Mouse (Mus musculus) intestine, embryonic 15.5 days (tissue): ENCODE results near the gene Idua. TPM values are rescaled to one million over a fixed set of nuclear protein-coding genes. Genes with fewer than 3 reads are reported as not detected.

ENCODE experiments used
- ATAC-seq: fragments of 200-750 bp; cut with Nextera tagmentation; 2 replicates; pipeline ENCODE4 v1.8.0; 2017; ENCODE audit warnings: moderate TSS enrichment, moderate library complexity
- H3K27ac ChIP-seq: fragments of 300-500 bp; sonication (generic); 2 replicates; pipeline ENCODE4 v1.5.1; 2015; ENCODE audit warnings: mild to moderate bottlenecking, inconsistent platforms
- H3K27me3 ChIP-seq: fragments of 300-500 bp; sonication (generic); replicated peaks from 2 replicates; pipeline ENCODE4 v1.6.1; 2015; ENCODE audit warnings: inconsistent platforms
- H3K36me3 ChIP-seq: fragments of 300-500 bp; sonication (generic); 2 replicates; pipeline ENCODE4 v1.6.1; 2015; ENCODE audit warnings: inconsistent platforms
- H3K4me1 ChIP-seq: fragments of 300-500 bp; sonication (generic); replicated peaks from 2 replicates; pipeline ENCODE4 v1.6.1; 2015; ENCODE audit warnings: inconsistent platforms
- H3K4me2 ChIP-seq: fragments of 300-500 bp; sonication (generic); replicated peaks from 2 replicates; pipeline ENCODE4 v1.6.1; 2015; ENCODE audit warnings: mild to moderate bottlenecking, inconsistent platforms
- H3K4me3 ChIP-seq: fragments of 300-500 bp; sonication (generic); replicated peaks from 2 replicates; pipeline ENCODE4 v1.5.1; 2015; ENCODE audit warnings: inconsistent platforms
- H3K9ac ChIP-seq: fragments of 300-500 bp; sonication (generic); 2 replicates; pipeline ENCODE4 v1.6.1; 2015; ENCODE audit warnings: inconsistent platforms
- H3K9me3 ChIP-seq: fragments of 300-500 bp; sonication (generic); 2 replicates; pipeline ENCODE4 v1.6.1; 2016; ENCODE audit warnings: inconsistent platforms
- WGBS: fragments of 180-500 bp; shearing (Covaris S2); methylation state at CpG from one replicate; pipeline ENCODE4 v1.1.7; 2015; 5-methylcytosine and 5-hydroxymethylcytosine counted together
- polyA plus RNA-seq: library from polyadenylated mRNA; unstranded; fragments of >200 nt; fragmentation: Nextera tagmentation; extraction: Ambion mirVana; gene quantifications from 2 replicates; pipeline ENCODE4 v1.2.1, GENCODE M21; 2015

Idua gene
- polyA plus RNA-seq, 1 experiment from 2014 or later, result 12.0 TPM

GRCm38 (mm10) chr5:108675251-108675816 is 15.2 kb downstream of the Idua start, which contains the start of gene Slc26a1:
Slc26a1 (minus strand) TSS chr5:108675569.
- peak within 1 kb of the TSS; percentile 6; the same call in 1 of the 2 replicates for H3K4me2 ChIP-seq
- peak; percentile 72 for ATAC-seq
- H3K4me3 ChIP-seq, result no peak within 1 kb of the TSS

GRCm38 (mm10) chr5:108676772-108677498 is 16.8 kb downstream of the Idua start:
- H3K27ac ChIP-seq, result peak overlapping the region; percentile 39
- H3K4me2 ChIP-seq, result peak overlapping the region; percentile 70
- H3K4me3 ChIP-seq, result peak overlapping the region; percentile 29
- H3K4me1 ChIP-seq, result peaks cover 18% of the 10 kb centered on the region; the same call in 1 of the 2 replicates
- ATAC-seq, result peak; percentile 57
- H3K36me3 ChIP-seq, result peaks cover 4% of the 10 kb centered on the region; the same call in 1 of the 2 replicates
- no peaks in the 10 kb centered on the region for H3K9me3 ChIP-seq
- no peaks in the 10 kb centered on the region for H3K27me3 ChIP-seq
- peak overlapping the region; percentile 37; the same call in 1 of the 2 replicates for H3K9ac ChIP-seq
- WGBS, result 13% methylated on average over 5 of the region's 5 CpGs

More at GRCm38 (mm10) chr5:108675251-108675816, 15.2 kb downstream of the Idua start, which contains the start of gene Slc26a1:
- no peaks in the 10 kb centered on the region for H3K9me3 ChIP-seq
- no peaks in the 10 kb centered on the region for H3K27me3 ChIP-seq
- peak within 1 kb of the TSS; percentile 52 for H3K27ac ChIP-seq
- H3K9ac ChIP-seq, result no peak within 1 kb of the TSS
- H3K36me3 ChIP-seq, result peaks cover 4% of the 10 kb centered on the region; the same call in 1 of the 2 replicates
- WGBS, result 60% methylated on average over 9 of the region's 9 CpGs
- H3K4me1 ChIP-seq, result peaks cover 18% of the 10 kb centered on the region; the same call in 1 of the 2 replicates

GRCm38 (mm10) chr5:108677605-108678295 is 17.6 kb downstream of the Idua start:
- Histone ChIP-seq H3K4me3 (peak overlapping the region; percentile 29), H3K4me2 (peak overlapping the region; percentile 70), H3K4me1 (peaks cover 18% of the 10 kb centered on the region; the same call in 1 of the 2 replicates), H3K9me3 (no peaks in the 10 kb centered on the region), H3K36me3 (peaks cover 4% of the 10 kb centered on the region; the same call in 1 of the 2 replicates), H3K9ac (peak overlapping the region; percentile 37; the same call in 1 of the 2 replicates), H3K27me3 (no peaks in the 10 kb centered on the region), H3K27ac (peak overlapping the region; percentile 39)
- ATAC-seq, result peak; percentile 76
- WGBS, result 5% methylated on average over 25 of the region's 25 CpGs

GRCm38 (mm10) chr5:108678296-108678854 is 18.2 kb downstream of the Idua start:
- peaks cover 18% of the 10 kb centered on the region; the same call in 1 of the 2 replicates for H3K4me1 ChIP-seq
- no peak overlapping the region for H3K9ac ChIP-seq
- H3K27me3 ChIP-seq, result no peaks in the 10 kb centered on the region
- H3K27ac ChIP-seq, result no peak overlapping the region
- no peaks in the 10 kb centered on the region for H3K9me3 ChIP-seq
- peaks cover 2% of the 10 kb centered on the region; the same call in 1 of the 2 replicates for H3K36me3 ChIP-seq
- no peak overlapping the region for H3K4me3 ChIP-seq
- 85% methylated on average over 6 of the region's 6 CpGs for WGBS
- no peak overlapping the region for H3K4me2 ChIP-seq
- no peak for ATAC-seq

GRCm38 (mm10) chr5:108679909-108680308 is 19.8 kb downstream of the Idua start:
- ATAC-seq, result no peak
- 55% methylated on average over 3 of the region's 3 CpGs for WGBS
- H3K9ac ChIP-seq, result no peak overlapping the region
- H3K27me3 ChIP-seq, result no peaks in the 10 kb centered on the region
- H3K4me3 ChIP-seq, result no peak overlapping the region
- H3K36me3 ChIP-seq, result no peaks in the 10 kb centered on the region
- H3K27ac ChIP-seq, result no peak overlapping the region
- no peak overlapping the region for H3K4me2 ChIP-seq
- H3K9me3 ChIP-seq, result no peaks in the 10 kb centered on the region
- H3K4me1 ChIP-seq, result peaks cover 14% of the 10 kb centered on the region; the same call in 1 of the 2 replicates

GRCm38 (mm10) chr5:108680871-108681270 is 20.7 kb downstream of the Idua start:
- Histone ChIP-seq H3K36me3 (no peaks in the 10 kb centered on the region), H3K4me2 (no peak overlapping the region), H3K9me3 (no peaks in the 10 kb centered on the region), H3K4me3 (no peak overlapping the region), H3K27ac (no peak overlapping the region), H3K4me1 (peaks cover 14% of the 10 kb centered on the region; the same call in 1 of the 2 replicates), H3K9ac (no peak overlapping the region), H3K27me3 (no peaks in the 10 kb centered on the region)
- ATAC-seq, result no peak
- 91% methylated on average over 6 of the region's 6 CpGs for WGBS

- no peak overlapping the region for H3K4me3 ChIP-seq
- H3K9ac ChIP-seq, result no peak overlapping the region
- no peak overlapping the region for H3K27ac ChIP-seq
- H3K36me3 ChIP-seq, result no peaks in the 10 kb centered on the region
- 75% methylated on average over 5 of the region's 5 CpGs for WGBS
- no peaks in the 10 kb centered on the region for H3K9me3 ChIP-seq
- H3K4me1 ChIP-seq, result peaks cover 10% of the 10 kb centered on the region; the same call in 1 of the 2 replicates
- no peak overlapping the region for H3K4me2 ChIP-seq
- H3K27me3 ChIP-seq, result no peaks in the 10 kb centered on the region
- no peak for ATAC-seq
These were observed 29.0 kb downstream of the Idua start for GRCm38 (mm10) chr5:108689091-108689490.

GRCm38 (mm10) chr5:108691152-108691551 is 31.0 kb downstream of the Idua start:
- WGBS, result 73% methylated on average over 4 of the region's 4 CpGs
- Histone ChIP-seq H3K27ac (no peak overlapping the region), H3K27me3 (no peaks in the 10 kb centered on the region), H3K9me3 (no peaks in the 10 kb centered on the region), H3K4me2 (no peak overlapping the region), H3K36me3 (no peaks in the 10 kb centered on the region), H3K4me1 (peaks cover 18% of the 10 kb centered on the region), H3K4me3 (no peak overlapping the region), H3K9ac (no peak overlapping the region)
- ATAC-seq, result no peak

- Histone ChIP-seq H3K9me3 (no peaks in the 10 kb centered on the region), H3K36me3 (no peaks in the 10 kb centered on the region), H3K27ac (no peak within 1 kb of the TSS), H3K4me3 (peak within 1 kb of the TSS; percentile 91), H3K4me2 (peak within 1 kb of the TSS; percentile 85), H3K9ac (peak within 1 kb of the TSS; percentile 20; the same call in 1 of the 2 replicates), H3K4me1 (peaks cover 28% of the 10 kb centered on the region), H3K27me3 (no peaks in the 10 kb centered on the region)
- ATAC-seq, result peak; percentile 7; the same call in 1 of the 2 replicates
- 6% methylated on average over 18 of the region's 18 CpGs for WGBS
These were observed 32.1 kb downstream of the Idua start, which contains the start of gene Fgfrl1 for GRCm38 (mm10) chr5:108692271-108692670. Fgfrl1 (plus strand) TSS chr5:108692382.

- Histone ChIP-seq H3K4me3 (peak overlapping the region; percentile 91), H3K9ac (peak overlapping the region; percentile 81), H3K9me3 (no peaks in the 10 kb centered on the region), H3K27me3 (no peaks in the 10 kb centered on the region), H3K27ac (peak overlapping the region; percentile 70; the same call in 1 of the 2 replicates), H3K4me1 (peaks cover 42% of the 10 kb centered on the region), H3K4me2 (peak overlapping the region; percentile 89), H3K36me3 (no peaks in the 10 kb centered on the region)
- peak; percentile 95 for ATAC-seq
- under 1% methylated on average over 37 of the region's 43 CpGs for WGBS
These were observed 33.7 kb downstream of the Idua start for GRCm38 (mm10) chr5:108693872-108694288.

GRCm38 (mm10) chr5:108694352-108695261 is 34.5 kb downstream of the Idua start:
- ATAC-seq, result peak; percentile 68
- WGBS, result under 1% methylated on average over 83 of the region's 99 CpGs

More at GRCm38 (mm10) chr5:108694352-108695261, 34.5 kb downstream of the Idua start:
- peak overlapping the region; percentile 89 for H3K4me2 ChIP-seq
- no peaks in the 10 kb centered on the region for H3K36me3 ChIP-seq
- H3K9ac ChIP-seq, result peak overlapping the region; percentile 81
- peak overlapping the region; percentile 70 for H3K27ac ChIP-seq
- peaks cover 47% of the 10 kb centered on the region for H3K4me1 ChIP-seq
- H3K4me3 ChIP-seq, result peak overlapping the region; percentile 91
- H3K9me3 ChIP-seq, result no peaks in the 10 kb centered on the region
- H3K27me3 ChIP-seq, result no peaks in the 10 kb centered on the region
